Mouse (Mus musculus): ENCODE results near the gene Il11ra1. TPM values are rescaled to one million over a fixed set of nuclear protein-coding genes. Genes with fewer than 3 reads are reported as not detected.

Il11ra1 gene
- polyA plus RNA-seq, 1 experiment = 24.8 TPM

DNA sequence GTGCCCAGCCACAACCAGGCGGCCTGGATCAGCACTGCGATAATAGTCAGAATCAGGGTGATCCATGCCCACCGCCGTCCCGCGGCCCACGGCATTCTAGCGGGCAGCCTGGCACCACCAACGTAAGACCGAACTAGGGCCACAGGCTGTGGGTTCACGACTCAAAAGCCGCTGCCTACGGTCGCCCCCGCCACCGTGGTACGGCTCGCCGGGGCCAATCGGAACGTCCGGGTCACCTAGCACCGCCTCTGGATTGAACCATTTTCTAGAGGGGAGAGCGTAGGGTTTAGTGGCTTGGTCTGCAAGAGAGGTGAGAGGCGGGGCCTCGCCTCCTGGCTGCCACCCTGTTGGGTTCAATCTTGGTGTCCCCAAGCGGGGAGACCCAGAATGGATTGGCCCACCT lies 41.4 kb downstream of the Il11ra1 start:
- TF ChIP-seq CTCF (IDR thresholded peaks at IDR 0.05; ENCODE audit: extremely low read depth, insufficient read length, insufficient replicate concordance, low read depth, low read length) = peak; percentile 21; the same call in 1 of the 2 replicates
- TF ChIP-seq POLR2A (IDR thresholded peaks at IDR 0.05; ENCODE audit: low read depth, low read length) = peak; percentile 81
- H3K27me3 ChIP-seq (ENCODE audit: control insufficient read depth, insufficient read depth, low read length) = no peaks in the 10 kb centered on the region
- under 1% methylated on average over 27 of the region's 27 CpGs for WGBS
- H3K4me3 ChIP-seq (ENCODE audit: low read depth, low read length) = peak overlapping the region; percentile 72
- H3K27ac ChIP-seq (ENCODE audit: insufficient read depth, low read depth, low read length) = peak overlapping the region; percentile 42
- 0 out of 2 replicates have a peak, but pooled peaks cover 3% of the 10 kb centered on the region for H3K36me3 ChIP-seq (ENCODE audit: control insufficient read depth, insufficient read depth, low read length)
- H3K4me1 ChIP-seq (ENCODE audit: control insufficient read depth, insufficient read depth, insufficient read length, low read length) = peaks cover 11% of the 10 kb centered on the region

DNA sequence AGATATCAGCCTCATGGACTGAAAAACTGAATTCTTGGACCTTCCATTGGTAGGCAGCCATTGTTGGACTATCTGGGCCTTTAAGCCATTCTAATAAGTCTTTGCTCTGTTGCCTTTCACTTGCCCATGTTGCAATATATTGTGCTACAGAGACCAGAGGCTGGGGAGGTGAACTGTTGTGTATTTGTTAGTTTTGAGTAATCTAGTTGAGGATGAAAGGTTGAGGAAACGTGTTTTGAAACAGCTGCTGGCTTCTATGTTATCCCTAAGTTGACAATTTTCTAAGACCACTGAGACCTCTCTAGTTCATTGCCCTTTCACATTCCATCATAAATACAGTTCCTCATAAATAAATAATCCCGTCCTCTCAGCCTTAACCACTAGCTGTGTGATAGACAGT lies 44.3 kb downstream of the Il11ra1 start:
- 86% methylated on average over 2 of the region's 2 CpGs for WGBS
- no peaks in the 10 kb centered on the region for H3K27me3 ChIP-seq (ENCODE audit: control insufficient read depth, insufficient read depth, low read length)
- H3K27ac ChIP-seq (ENCODE audit: insufficient read depth, low read depth, low read length) = no peak overlapping the region
- TF ChIP-seq POLR2A (IDR thresholded peaks at IDR 0.05; ENCODE audit: low read depth, low read length) = no peak
- TF ChIP-seq CTCF (IDR thresholded peaks at IDR 0.05; ENCODE audit: extremely low read depth, insufficient read length, insufficient replicate concordance, low read depth, low read length) = no peak
- H3K36me3 ChIP-seq (ENCODE audit: control insufficient read depth, insufficient read depth, low read length) = no peaks in the 10 kb centered on the region
- H3K4me1 ChIP-seq (ENCODE audit: control insufficient read depth, insufficient read depth, insufficient read length, low read length) = peaks cover 8% of the 10 kb centered on the region
- H3K4me3 ChIP-seq (ENCODE audit: low read depth, low read length) = no peak overlapping the region

DNA sequence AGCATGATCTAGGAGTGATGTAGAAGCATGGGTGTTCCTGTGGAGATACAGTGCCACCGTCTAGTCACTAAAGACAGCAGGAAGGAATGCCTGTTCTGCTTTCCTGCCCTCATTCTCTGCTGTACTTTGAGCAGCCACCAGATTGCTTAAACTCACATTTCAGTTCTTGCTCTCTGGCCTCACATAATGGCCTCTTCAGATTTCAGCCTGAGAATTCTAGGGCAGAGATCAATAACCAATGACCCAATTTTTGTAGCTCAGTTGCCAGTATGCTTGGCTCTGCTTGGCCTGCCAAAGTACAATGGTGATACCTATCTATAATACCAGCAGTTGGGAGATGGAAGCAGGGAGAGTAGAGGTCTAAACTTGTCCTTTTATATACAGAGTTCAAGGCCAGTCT lies 45.2 kb downstream of the Il11ra1 start:
- H3K36me3 ChIP-seq (ENCODE audit: control insufficient read depth, insufficient read depth, low read length) = no peaks in the 10 kb centered on the region
- 80% methylated on average over 1 of the region's 1 CpGs for WGBS
- H3K27ac ChIP-seq (ENCODE audit: insufficient read depth, low read depth, low read length) = no peak overlapping the region
- no peak for TF ChIP-seq POLR2A (IDR thresholded peaks at IDR 0.05; ENCODE audit: low read depth, low read length)
- no peak overlapping the region for H3K4me3 ChIP-seq (ENCODE audit: low read depth, low read length)
- H3K4me1 ChIP-seq (ENCODE audit: control insufficient read depth, insufficient read depth, insufficient read length, low read length) = peaks cover 5% of the 10 kb centered on the region
- H3K27me3 ChIP-seq (ENCODE audit: control insufficient read depth, insufficient read depth, low read length) = no peaks in the 10 kb centered on the region

DNA sequence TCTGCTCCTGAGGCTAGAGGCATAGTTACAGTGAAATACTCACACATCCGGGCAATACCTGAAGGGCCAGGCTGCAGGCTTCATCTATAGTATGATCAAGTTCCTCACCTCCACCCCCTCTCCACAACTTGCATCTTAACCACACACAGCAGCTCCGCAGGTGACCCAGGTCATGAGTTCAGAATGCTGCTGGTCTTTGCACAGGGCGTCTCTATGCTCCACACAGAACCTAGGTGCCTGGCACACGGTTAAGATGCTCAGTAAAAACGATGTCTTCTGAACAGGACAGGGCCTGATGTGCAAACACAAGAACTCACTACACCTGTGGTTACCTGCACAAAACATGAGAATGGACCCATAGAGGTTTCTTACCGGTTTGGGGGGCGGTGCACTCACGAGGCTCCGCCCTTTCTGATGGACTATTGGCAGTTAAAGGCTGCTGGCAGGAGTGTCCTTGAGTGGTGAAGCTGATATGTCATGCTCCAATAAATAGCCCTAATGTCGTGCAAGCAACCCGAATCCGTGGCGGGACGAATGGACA lies 55.1 kb downstream of the Il11ra1 start, which contains the start of gene Galt:
TSS of gene Galt (plus strand) at position 432 of the 541 bp plus-strand sequence.
- peaks cover 12% of the 10 kb centered on the region for H3K36me3 ChIP-seq (ENCODE audit: control insufficient read depth, insufficient read depth, low read length)
- 9% methylated on average over 14 of the region's 14 CpGs for WGBS
- peaks cover 9% of the 10 kb centered on the region; the same call in 1 of the 2 replicates for H3K4me1 ChIP-seq (ENCODE audit: control insufficient read depth, insufficient read depth, insufficient read length, low read length)

DNA sequence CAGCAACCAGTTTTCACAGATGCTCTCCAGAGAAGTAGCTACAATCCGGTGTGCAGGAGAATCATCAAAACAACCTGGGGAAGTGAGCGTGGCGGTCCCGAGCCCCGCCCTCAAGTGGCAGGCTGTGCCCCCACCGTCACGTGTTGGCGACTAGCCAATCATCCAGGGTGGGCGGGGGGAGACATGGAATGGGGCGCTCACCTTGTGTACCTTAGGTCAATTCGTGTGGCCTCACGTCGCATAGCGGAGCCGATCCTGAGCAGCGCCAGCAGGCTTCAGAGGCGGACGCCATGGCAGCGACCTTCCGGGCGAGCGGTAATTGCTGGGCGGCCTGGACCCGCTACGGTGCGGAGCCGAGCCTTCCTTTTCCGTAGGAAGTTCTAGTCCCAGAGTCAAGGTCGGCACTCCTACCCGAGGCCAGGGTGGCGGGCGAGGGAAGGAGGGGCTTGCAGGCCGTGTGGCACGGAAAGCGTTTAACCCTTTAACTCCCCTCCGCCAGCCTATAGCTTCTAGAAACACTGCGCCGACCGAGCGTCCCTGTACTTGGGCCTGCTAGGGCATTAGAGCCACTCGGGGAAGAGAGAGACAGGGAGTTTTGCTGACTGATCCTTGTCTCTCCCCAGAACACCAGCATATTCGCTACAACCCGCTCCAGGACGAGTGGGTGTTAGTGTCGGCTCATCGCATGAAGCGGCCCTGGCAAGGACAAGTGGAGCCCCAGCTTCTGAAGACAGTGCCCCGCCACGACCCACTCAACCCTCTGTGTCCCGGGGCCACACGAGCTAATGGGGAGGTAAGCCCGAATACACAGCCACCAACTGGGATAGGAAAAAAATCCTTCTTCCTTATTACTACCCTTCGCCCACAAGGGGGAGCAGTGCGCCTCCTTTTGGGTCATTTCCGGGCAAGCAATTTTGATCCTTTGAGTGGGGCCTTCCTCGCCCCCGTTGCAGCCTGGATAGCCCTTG lies 55.8 kb downstream of the Il11ra1 start, which contains the start of gene Sigmar1:
TSS of gene Sigmar1 (minus strand) at position 820 of the 968 bp plus-strand sequence.
- peak; percentile 90 for TF ChIP-seq CTCF (IDR thresholded peaks at IDR 0.05; ENCODE audit: extremely low read depth, insufficient read length, insufficient replicate concordance, low read depth, low read length)
- peak; percentile 86 for TF ChIP-seq POLR2A (IDR thresholded peaks at IDR 0.05; ENCODE audit: low read depth, low read length)
- Histone ChIP-seq H3K27ac (ENCODE audit: insufficient read depth, low read depth, low read length) (peak within 1 kb of the TSS; percentile 80), H3K36me3 (ENCODE audit: control insufficient read depth, insufficient read depth, low read length) (peaks cover 12% of the 10 kb centered on the region), H3K4me1 (ENCODE audit: control insufficient read depth, insufficient read depth, insufficient read length, low read length) (peaks cover 10% of the 10 kb centered on the region; the same call in 1 of the 2 replicates), H3K27me3 (ENCODE audit: control insufficient read depth, insufficient read depth, low read length) (no peaks in the 10 kb centered on the region), H3K4me3 (ENCODE audit: low read depth, low read length) (peak within 1 kb of the TSS; percentile 69)
- under 1% methylated on average over 57 of the region's 57 CpGs for WGBS

More for the DNA sequence above, 55.1 kb downstream of the Il11ra1 start, which contains the start of gene Galt:
- Histone ChIP-seq H3K27me3 (ENCODE audit: control insufficient read depth, insufficient read depth, low read length) (no peaks in the 10 kb centered on the region), H3K4me3 (ENCODE audit: low read depth, low read length) (peak within 1 kb of the TSS; percentile 69), H3K27ac (ENCODE audit: insufficient read depth, low read depth, low read length) (peak within 1 kb of the TSS; percentile 80)
- TF ChIP-seq CTCF (IDR thresholded peaks at IDR 0.05; ENCODE audit: extremely low read depth, insufficient read length, insufficient replicate concordance, low read depth, low read length) = no peak
- no peak for TF ChIP-seq POLR2A (IDR thresholded peaks at IDR 0.05; ENCODE audit: low read depth, low read length)

DNA sequence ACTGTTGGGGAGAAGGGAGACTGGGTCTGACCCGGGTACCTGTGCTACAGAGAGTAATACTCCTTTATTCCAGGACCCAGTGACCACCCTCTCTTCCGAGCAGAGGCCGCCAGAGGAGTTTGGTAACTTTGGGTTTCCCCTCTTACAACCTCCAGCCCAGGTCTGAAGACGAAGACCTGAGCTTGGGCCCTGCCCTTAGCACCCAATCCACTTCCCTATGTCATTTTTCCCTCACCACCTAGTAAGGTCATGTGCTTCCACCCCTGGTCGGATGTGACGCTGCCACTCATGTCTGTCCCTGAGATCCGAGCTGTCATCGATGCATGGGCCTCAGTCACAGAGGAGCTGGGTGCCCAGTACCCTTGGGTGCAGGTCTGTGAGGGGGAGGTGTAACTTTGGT lies 56.7 kb downstream of the Il11ra1 start:
- Histone ChIP-seq H3K27ac (ENCODE audit: insufficient read depth, low read depth, low read length) (no peak overlapping the region), H3K4me1 (ENCODE audit: control insufficient read depth, insufficient read depth, insufficient read length, low read length) (peaks cover 16% of the 10 kb centered on the region; the same call in 1 of the 2 replicates), H3K4me3 (ENCODE audit: low read depth, low read length) (peak overlapping the region; percentile 69), H3K27me3 (ENCODE audit: control insufficient read depth, insufficient read depth, low read length) (no peaks in the 10 kb centered on the region), H3K36me3 (ENCODE audit: control insufficient read depth, insufficient read depth, low read length) (peaks cover 12% of the 10 kb centered on the region)
- TF ChIP-seq POLR2A (IDR thresholded peaks at IDR 0.05; ENCODE audit: low read depth, low read length) (no peak), CTCF (IDR thresholded peaks at IDR 0.05; ENCODE audit: extremely low read depth, insufficient read length, insufficient replicate concordance, low read depth, low read length) (no peak)
- whole genome bisulfite sequencing = 68% methylated on average over 8 of the region's 8 CpGs

DNA sequence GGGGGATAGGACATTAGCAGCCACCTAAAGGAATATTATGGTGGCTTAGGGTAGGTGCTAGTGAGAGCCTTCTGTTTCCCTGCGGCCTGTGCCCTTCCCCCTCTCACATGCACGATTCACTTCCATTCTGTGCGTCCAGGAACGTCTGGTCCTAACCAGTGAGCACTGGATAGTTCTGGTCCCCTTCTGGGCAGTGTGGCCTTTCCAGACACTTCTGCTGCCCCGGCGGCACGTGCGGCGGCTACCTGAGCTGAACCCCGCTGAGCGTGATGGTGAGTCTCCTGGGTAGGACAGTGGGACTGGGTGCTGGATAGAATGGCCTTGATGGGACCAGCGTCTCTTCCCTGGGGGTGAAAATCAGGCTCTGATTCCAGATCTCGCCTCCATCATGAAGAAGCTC lies 57.5 kb downstream of the Il11ra1 start:
- no peak for TF ChIP-seq CTCF (IDR thresholded peaks at IDR 0.05; ENCODE audit: extremely low read depth, insufficient read length, insufficient replicate concordance, low read depth, low read length)
- no peak for TF ChIP-seq POLR2A (IDR thresholded peaks at IDR 0.05; ENCODE audit: low read depth, low read length)
- Histone ChIP-seq H3K4me3 (ENCODE audit: low read depth, low read length) (no peak overlapping the region), H3K27me3 (ENCODE audit: control insufficient read depth, insufficient read depth, low read length) (no peaks in the 10 kb centered on the region), H3K36me3 (ENCODE audit: control insufficient read depth, insufficient read depth, low read length) (peaks cover 12% of the 10 kb centered on the region), H3K4me1 (ENCODE audit: control insufficient read depth, insufficient read depth, insufficient read length, low read length) (peaks cover 16% of the 10 kb centered on the region), H3K27ac (ENCODE audit: insufficient read depth, low read depth, low read length) (no peak overlapping the region)
- 95% methylated on average over 13 of the region's 13 CpGs for WGBS
